Mouse (Mus musculus) forebrain, embryonic 16.5 days (tissue): Measurements from ENCODE around the gene Gm28048. TPM values are rescaled to one million over a fixed set of nuclear protein-coding genes. Genes with fewer than 3 reads are reported as not detected.

Experiments
- ATAC-seq: fragments of 200-750 bp; cut with Nextera tagmentation; 2 replicates; pipeline ENCODE4 v1.8.0; 2017; ENCODE audit warnings: mild to moderate bottlenecking, moderate library complexity
- H3K27ac ChIP-seq: fragments of 300-500 bp; sonication (generic); 2 replicates; pipeline ENCODE4 v1.5.1; 2014; ENCODE audit warnings: low read length, control low read depth
- H3K27me3 ChIP-seq: fragments of 300-500 bp; sonication (generic); replicated peaks from 2 replicates; pipeline ENCODE4 v1.6.1; 2014; ENCODE audit warnings: low read length; ENCODE audit not compliant: control insufficient read depth, insufficient read depth
- H3K36me3 ChIP-seq: fragments of 300-500 bp; sonication (generic); 2 replicates; pipeline ENCODE4 v1.6.1; 2014; ENCODE audit not compliant: control insufficient read depth, insufficient read depth
- H3K4me1 ChIP-seq: fragments of 300-500 bp; sonication (generic); replicated peaks from 2 replicates; pipeline ENCODE4 v1.6.1; 2014; ENCODE audit warnings: low read length; ENCODE audit not compliant: control insufficient read depth, insufficient read depth
- H3K4me2 ChIP-seq: fragments of 300-500 bp; sonication (generic); 2 replicates; pipeline ENCODE4 v1.6.1; 2014; ENCODE audit warnings: mild to moderate bottlenecking, low read length, control low read depth
- H3K4me3 ChIP-seq: fragments of 300-500 bp; sonication (generic); replicated peaks from 2 replicates; pipeline ENCODE4 v1.5.1; 2014; ENCODE audit warnings: mild to moderate bottlenecking, low read length, control low read depth
- H3K9ac ChIP-seq: fragments of 300-500 bp; sonication (generic); replicated peaks from 2 replicates; pipeline ENCODE4 v1.6.1; 2014; ENCODE audit warnings: low read depth, low read length, control low read depth
- H3K9me3 ChIP-seq: fragments of 300-500 bp; sonication (generic); 2 replicates; pipeline ENCODE4 v1.6.1; 2016; ENCODE audit warnings: low read length; ENCODE audit not compliant: control insufficient read depth
- WGBS: fragments of 180-500 bp; shearing (Covaris S2); extraction: QIAGEN DNeasy Blood & Tissue Kit; methylation state at CpG from one replicate; pipeline ENCODE4 v1.1.7; 2014; 5-methylcytosine and 5-hydroxymethylcytosine counted together
- polyA plus RNA-seq: library from polyadenylated mRNA; unstranded; fragments of >200 nt; fragmentation: Nextera tagmentation; extraction: Ambion mirVana; gene quantifications from 2 replicates; pipeline ENCODE4 v1.2.1, GENCODE M21; 2015

The Gm28048 gene
- polyA plus RNA-seq, 1 experiment from 2014 or later = 3.0 TPM

- Histone ChIP-seq H3K4me3 (no peak overlapping the region), H3K4me1 (no peaks in the 10 kb centered on the region), H3K27me3 (no peaks in the 10 kb centered on the region), H3K9me3 (no peaks in the 10 kb centered on the region), H3K4me2 (no peak overlapping the region), H3K9ac (no peak overlapping the region), H3K27ac (no peak overlapping the region), H3K36me3 (no peaks in the 10 kb centered on the region)
- no peak for ATAC-seq
- 74% methylated on average over 8 of the region's 8 CpGs for WGBS
These were observed 134.7 kb downstream of the Gm28048 start for GRCm38 (mm10) chr11:22846960-22847731.

- Histone ChIP-seq H3K27ac (no peak overlapping the region), H3K36me3 (no peaks in the 10 kb centered on the region), H3K9me3 (no peaks in the 10 kb centered on the region), H3K27me3 (no peaks in the 10 kb centered on the region), H3K4me2 (no peak overlapping the region), H3K4me1 (no peaks in the 10 kb centered on the region), H3K4me3 (no peak overlapping the region), H3K9ac (no peak overlapping the region)
- 43% methylated on average over 6 of the region's 6 CpGs for WGBS
- no peak for ATAC-seq
These were observed 135.6 kb downstream of the Gm28048 start for GRCm38 (mm10) chr11:22846093-22846835.

GRCm38 (mm10) chr11:22844754-22845718, 136.9 kb downstream of the Gm28048 start:
- WGBS = 89% methylated on average over 4 of the region's 4 CpGs
- H3K4me1 ChIP-seq = no peaks in the 10 kb centered on the region
- H3K9ac ChIP-seq = no peak overlapping the region
- H3K36me3 ChIP-seq = no peaks in the 10 kb centered on the region
- H3K27ac ChIP-seq = no peak overlapping the region
- no peak overlapping the region for H3K4me3 ChIP-seq
- no peaks in the 10 kb centered on the region for H3K9me3 ChIP-seq
- no peak overlapping the region for H3K4me2 ChIP-seq
- ATAC-seq = no peak
- no peaks in the 10 kb centered on the region for H3K27me3 ChIP-seq

- H3K9ac ChIP-seq = no peak overlapping the region
- 54% methylated on average over 3 of the region's 3 CpGs for WGBS
- ATAC-seq = no peak
These were observed 142.4 kb downstream of the Gm28048 start for GRCm38 (mm10) chr11:22839456-22839855.

GRCm38 (mm10) chr11:22838361-22838760, 143.5 kb downstream of the Gm28048 start:
- no peak overlapping the region for H3K4me3 ChIP-seq
- H3K27ac ChIP-seq = no peak overlapping the region
- H3K36me3 ChIP-seq = no peaks in the 10 kb centered on the region
- WGBS = 66% methylated on average over 1 of the region's 1 CpGs
- no peak overlapping the region for H3K9ac ChIP-seq
- H3K27me3 ChIP-seq = no peaks in the 10 kb centered on the region
- no peak overlapping the region for H3K4me2 ChIP-seq
- ATAC-seq = no peak
- no peaks in the 10 kb centered on the region for H3K4me1 ChIP-seq
- no peaks in the 10 kb centered on the region for H3K9me3 ChIP-seq

More at GRCm38 (mm10) chr11:22839456-22839855, 142.4 kb downstream of the Gm28048 start:
- Histone ChIP-seq H3K36me3 (no peaks in the 10 kb centered on the region), H3K27ac (no peak overlapping the region), H3K27me3 (no peaks in the 10 kb centered on the region), H3K4me3 (no peak overlapping the region), H3K4me1 (no peaks in the 10 kb centered on the region), H3K4me2 (no peak overlapping the region), H3K9me3 (no peaks in the 10 kb centered on the region)

GRCm38 (mm10) chr11:22836269-22836668, 145.6 kb downstream of the Gm28048 start:
- 95% methylated on average over 10 of the region's 10 CpGs for WGBS
- no peak overlapping the region for H3K4me3 ChIP-seq
- ATAC-seq = no peak

GRCm38 (mm10) chr11:22832600-22832999, 149.3 kb downstream of the Gm28048 start:
- Histone ChIP-seq H3K36me3 (no peaks in the 10 kb centered on the region), H3K9me3 (no peaks in the 10 kb centered on the region), H3K9ac (no peak overlapping the region), H3K4me1 (peaks cover 5% of the 10 kb centered on the region; the same call in 1 of the 2 replicates), H3K27me3 (no peaks in the 10 kb centered on the region), H3K27ac (no peak overlapping the region), H3K4me3 (no peak overlapping the region), H3K4me2 (no peak overlapping the region)
- 81% methylated on average over 4 of the region's 4 CpGs for WGBS
- no peak for ATAC-seq

More at GRCm38 (mm10) chr11:22836269-22836668, 145.6 kb downstream of the Gm28048 start:
- no peaks in the 10 kb centered on the region for H3K36me3 ChIP-seq
- no peak overlapping the region for H3K9ac ChIP-seq
- H3K4me2 ChIP-seq = no peak overlapping the region
- H3K27me3 ChIP-seq = no peaks in the 10 kb centered on the region
- H3K9me3 ChIP-seq = no peaks in the 10 kb centered on the region
- no peak overlapping the region for H3K27ac ChIP-seq
- no peaks in the 10 kb centered on the region for H3K4me1 ChIP-seq

GRCm38 (mm10) chr11:22831916-22832315, 150.0 kb downstream of the Gm28048 start:
- H3K9me3 ChIP-seq = no peaks in the 10 kb centered on the region
- H3K4me1 ChIP-seq = peaks cover 5% of the 10 kb centered on the region; the same call in 1 of the 2 replicates
- no peak for ATAC-seq
- H3K27ac ChIP-seq = no peak overlapping the region
- WGBS = 93% methylated on average over 11 of the region's 11 CpGs
- no peak overlapping the region for H3K4me3 ChIP-seq
- H3K36me3 ChIP-seq = no peaks in the 10 kb centered on the region
- no peak overlapping the region for H3K9ac ChIP-seq
- no peak overlapping the region for H3K4me2 ChIP-seq
- no peaks in the 10 kb centered on the region for H3K27me3 ChIP-seq
